Mouse (Mus musculus) cerebellum, postnatal 25 days (tissue): ENCODE data around the gene Snrnp48.

Experiments
- DNase-seq, 2 experiments: peaks; one replicate each; pipeline ENCODE4 v3.0.0; 2021; ENCODE audit warnings: mixed read lengths in 2 of 2

Gene Snrnp48

GRCm38 (mm10) chr13:38269055-38269692 is 64.4 kb downstream of the Snrnp48 start:
- DNase-seq = no peak

GRCm38 (mm10) chr13:38272624-38273023 is 67.9 kb downstream of the Snrnp48 start:
- DNase-seq = no peak
